Mouse (Mus musculus) CH12.LX (cell line): ENCODE measurements around the gene Timd4. TPM values are rescaled to one million over a fixed set of nuclear protein-coding genes. Genes with fewer than 3 reads are reported as not detected.

ENCODE experiments used
- DNase-seq: peaks from one replicate; pipeline ENCODE4 v3.0.0-alpha.2; 2013; ENCODE audit errors: extremely low read depth
- H3K27ac ChIP-seq: 2 replicates; pipeline ENCODE4 v1.5.1; 2012; ENCODE audit warnings: low read depth, mild to moderate bottlenecking, control low read depth, moderate library complexity; ENCODE audit not compliant: insufficient read depth
- H3K27me3 ChIP-seq: replicated peaks from 2 replicates; pipeline ENCODE3; 2012; ENCODE audit warnings: inconsistent platforms
- H3K36me3 ChIP-seq, 2 experiments: replicated peaks in 1 of 2; 2 replicates each; pipeline versions ENCODE3 to v1.6.1; 2012; ENCODE audit warnings: inconsistent platforms in 1 of 2, low read length in 1 of 2, mild to moderate bottlenecking in 1 of 2, mixed read lengths in 1 of 2, moderate library complexity in 1 of 2; ENCODE audit not compliant: control insufficient read depth in 1 of 2, insufficient read depth in 1 of 2
- H3K4me1 ChIP-seq, 2 experiments: 2 replicates each; pipeline ENCODE4 v1.6.1; 2012; ENCODE audit warnings: inconsistent platforms in 1 of 2, moderate library complexity in 1 of 2; ENCODE audit not compliant: insufficient read depth in 2 of 2, control insufficient read depth in 1 of 2
- H3K4me2 ChIP-seq: 2 replicates; pipeline ENCODE4 v1.6.1; 2012; ENCODE audit warnings: low read depth, mild to moderate bottlenecking, control low read depth; ENCODE audit not compliant: poor library complexity, insufficient read depth, severe bottlenecking
- H3K4me3 ChIP-seq, 3 experiments: fragments of 150-350 bp in 1 of 3; sonication (generic) in 1 of 3; replicated peaks in 1 of 3; 2 replicates each; pipeline versions ENCODE3 to v1.5.1; 2011 to 2012; ENCODE audit warnings: low read depth in 2 of 3, low read length in 2 of 3, mild to moderate bottlenecking in 2 of 3, moderate library complexity in 2 of 3, control low read depth in 1 of 3, improper control_type of control experiment in 1 of 3, inconsistent platforms in 1 of 3, mixed read lengths in 1 of 3; ENCODE audit not compliant: poor library complexity in 1 of 3
- H3K79me2 ChIP-seq: replicated peaks from 2 replicates; pipeline ENCODE4 v1.6.1; 2012; ENCODE audit warnings: mild to moderate bottlenecking, moderate library complexity; ENCODE audit not compliant: control insufficient read depth, poor library complexity, insufficient read depth, severe bottlenecking; ENCODE audit errors: extremely low read depth
- H3K9ac ChIP-seq: 2 replicates; pipeline ENCODE4 v1.6.1; 2012; ENCODE audit warnings: low read depth, mild to moderate bottlenecking, control low read depth, moderate library complexity; ENCODE audit not compliant: insufficient read depth
- H3K9me3 ChIP-seq: replicated peaks from 2 replicates; pipeline ENCODE3; 2012; ENCODE audit warnings: low read length, inconsistent platforms, mixed read lengths
- CTCF ChIP-seq, 2 experiments: IDR thresholded peaks in 1 of 2; conservative IDR thresholded peaks in 1 of 2; 2 replicates each; pipeline ENCODE4 v1.5.1; 2011 to 2012; ENCODE audit warnings: low read depth in 2 of 2, low read length in 2 of 2, improper control_type of control experiment in 1 of 2, inconsistent platforms in 1 of 2, mild to moderate bottlenecking in 1 of 2, moderate library complexity in 1 of 2
- EP300 ChIP-seq: IDR thresholded peaks from 2 replicates; pipeline ENCODE4 v1.6.1; 2011; ENCODE audit warnings: low read length, improper control_type of control experiment
- ETS1 ChIP-seq: conservative IDR thresholded peaks from 2 replicates; pipeline ENCODE4 v1.6.1; 2012; ENCODE audit warnings: low read depth, mild to moderate bottlenecking, inconsistent platforms, low read length, improper control_type of control experiment, moderate library complexity
- HCFC1 ChIP-seq: IDR thresholded peaks from 2 replicates; pipeline ENCODE4 v1.6.1; 2012; ENCODE audit warnings: low read depth, mild to moderate bottlenecking, inconsistent platforms, low read length, improper control_type of control experiment
- IRF4 ChIP-seq: IDR thresholded peaks from 2 replicates; pipeline ENCODE4 v1.6.1; 2014; ENCODE audit warnings: low read depth, mild to moderate bottlenecking, inconsistent platforms, low read length, improper control_type of control experiment
- JUND ChIP-seq: conservative IDR thresholded peaks from 2 replicates; pipeline ENCODE4 v1.6.1; 2011; ENCODE audit warnings: low read depth, low read length, improper control_type of control experiment
- KAT2A ChIP-seq: IDR thresholded peaks from 2 replicates; pipeline ENCODE4 v1.6.1; 2012; ENCODE audit warnings: low read length, improper control_type of control experiment, inconsistent platforms; ENCODE audit not compliant: insufficient replicate concordance
- MAFK ChIP-seq: IDR thresholded peaks from 2 replicates; pipeline ENCODE4 v1.6.1; 2011; ENCODE audit warnings: low read length, improper control_type of control experiment; ENCODE audit not compliant: insufficient replicate concordance
- MEF2A ChIP-seq: IDR thresholded peaks from 2 replicates; pipeline ENCODE4 v1.6.1; 2014; ENCODE audit warnings: low read depth, mild to moderate bottlenecking, inconsistent platforms, low read length, improper control_type of control experiment, borderline replicate concordance
- MYC ChIP-seq: IDR thresholded peaks from 2 replicates; pipeline ENCODE4 v1.6.1; 2011; ENCODE audit warnings: low read depth, mild to moderate bottlenecking, improper control_type of control experiment, low read length
- NELFE ChIP-seq: IDR thresholded peaks from 2 replicates; pipeline ENCODE4 v1.6.1; 2011; ENCODE audit warnings: low read depth, low read length, improper control_type of control experiment
- NRF1 ChIP-seq: IDR thresholded peaks from 2 replicates; pipeline ENCODE4 v1.6.1; 2014; ENCODE audit warnings: low read depth, mild to moderate bottlenecking, inconsistent platforms, low read length, improper control_type of control experiment, moderate library complexity
- PAX5 ChIP-seq: IDR thresholded peaks from 2 replicates; pipeline ENCODE4 v1.6.1; 2012; ENCODE audit warnings: low read length, inconsistent platforms, mixed read lengths
- POLR2A ChIP-seq: IDR thresholded peaks from 2 replicates; pipeline ENCODE4 v1.6.1; 2011; ENCODE audit warnings: low read depth, mild to moderate bottlenecking, improper control_type of control experiment, low read length
- POLR2AphosphoS2 ChIP-seq: IDR thresholded peaks from 2 replicates; pipeline ENCODE4 v1.6.1; 2011; ENCODE audit warnings: low read depth, low read length, improper control_type of control experiment
- SMC3 ChIP-seq: IDR thresholded peaks from 2 replicates; pipeline ENCODE4 v1.6.1; 2011; ENCODE audit warnings: low read depth, low read length, improper control_type of control experiment
- TBP ChIP-seq: conservative IDR thresholded peaks from 2 replicates; pipeline ENCODE4 v1.6.1; 2011; ENCODE audit warnings: low read depth, low read length, improper control_type of control experiment
- UBTF ChIP-seq: IDR thresholded peaks from 2 replicates; pipeline ENCODE4 v1.6.1; 2012; ENCODE audit warnings: low read depth, mild to moderate bottlenecking, inconsistent platforms, low read length, improper control_type of control experiment, moderate library complexity
- USF1 ChIP-seq: IDR thresholded peaks from 2 replicates; pipeline ENCODE4 v1.6.1; 2014; ENCODE audit warnings: low read depth, mild to moderate bottlenecking, inconsistent platforms, low read length, improper control_type of control experiment
- USF2 ChIP-seq: conservative IDR thresholded peaks from 2 replicates; pipeline ENCODE4 v1.6.1; 2011; ENCODE audit warnings: low read depth, low read length, improper control_type of control experiment
- ZC3H11A ChIP-seq: IDR thresholded peaks from 2 replicates; pipeline ENCODE4 v1.6.1; 2012; ENCODE audit warnings: low read depth, mild to moderate bottlenecking, inconsistent platforms, low read length, improper control_type of control experiment
- ZKSCAN1 ChIP-seq: IDR thresholded peaks from 2 replicates; pipeline ENCODE4 v1.6.1; 2012; ENCODE audit warnings: low read depth, inconsistent platforms, low read length, improper control_type of control experiment, borderline replicate concordance
- ZMIZ1 ChIP-seq: IDR thresholded peaks from 2 replicates; pipeline ENCODE4 v1.6.1; 2012; ENCODE audit warnings: low read depth, mild to moderate bottlenecking, inconsistent platforms, low read length, improper control_type of control experiment
- dilution Hi-C: fragments of 300-500 bp; cut with MboI; formaldehyde crosslinking; loops from 2 replicates; pipeline ENCODE4 v1.14.3; 2020; ENCODE audit warnings: low sequenced_read_pairs; ENCODE audit not compliant: extremely low pct_unique_long_range_greater_than_20kb, extremely low pct_ligation_motif_present
- in situ Hi-C: fragments of 300-500 bp; cut with MboI; formaldehyde crosslinking; loops from 3 replicates; pipeline ENCODE4 v1.14.3; 2019; ENCODE audit warnings: low sequenced_read_pairs, low pct_ligation_motif_present, low pct_unique_long_range_greater_than_20kb, mixed read lengths
- polyA plus RNA-seq: library from polyadenylated mRNA; unstranded; fragments of >175 nt; gene quantifications from 2 replicates; pipeline ENCODE4 v1.2.1, GENCODE M21; 2012; ENCODE audit warnings: low read depth; ENCODE audit not compliant: insufficient read length
- total RNA-seq, 2 experiments: library from RNA; depleted of rRNA; stranded (reverse); fragments of 300-350 nt in 1 of 2; fragments of >200 nt in 1 of 2; gene quantifications; 2 replicates each; pipeline ENCODE4 v1.2.3; 2012 to 2014

The Timd4 gene
- total and polyA plus RNA-seq, 3 experiments = not detected

GRCm38 (mm10) chr11:46819930-46820329 lies 9.3 kb downstream of the Timd4 start:
- Histone ChIP-seq H3K27me3 (no peaks in the 10 kb centered on the region), H3K27ac (no peak overlapping the region)
- dilution Hi-C loops = no loop called here

GRCm38 (mm10) chr11:46830348-46830747 lies 19.7 kb downstream of the Timd4 start:
- no peaks in the 10 kb centered on the region for H3K27me3 ChIP-seq
- TF ChIP-seq UBTF = no peak
- TF ChIP-seq MYC = no peak
- no peak for TF ChIP-seq IRF4
- no peak for TF ChIP-seq CTCF (conservative IDR thresholded peaks at IDR 0.05 in 1 of 2, IDR thresholded peaks at IDR 0.05 in 1 of 2; ENCODE audit: low read depth in 2 of 2, low read length in 2 of 2)
- no peak for TF ChIP-seq NRF1
- TF ChIP-seq MEF2A = no peak
- no peak for TF ChIP-seq ZMIZ1
- no peak for TF ChIP-seq EP300
- no peak for TF ChIP-seq KAT2A
- no peak for TF ChIP-seq PAX5
- TF ChIP-seq HCFC1 = no peak
- TF ChIP-seq USF2 = no peak
- no peak for TF ChIP-seq SMC3
- no peak for TF ChIP-seq MAFK
- no peak for TF ChIP-seq POLR2A
- TF ChIP-seq, all 38 proteins: peak for 0
- H3K9me3 ChIP-seq = no peaks in the 10 kb centered on the region
- no peak overlapping the region for H3K4me2 ChIP-seq
- no peak overlapping the region for H3K27ac ChIP-seq
- in situ Hi-C loops (no loop called here), dilution Hi-C loops (no loop called here)
- peaks cover 0 to 5% of the 10 kb centered on the region in 2 experiments; a peak in 1 of 4 replicates for H3K4me1 ChIP-seq
- no peak for DNase-seq
- no peaks in the 10 kb centered on the region for H3K79me2 ChIP-seq
- no peaks in the 10 kb centered on the region for H3K36me3 ChIP-seq
- no peak overlapping the region for H3K4me3 ChIP-seq
- H3K9ac ChIP-seq = no peak overlapping the region

More at GRCm38 (mm10) chr11:46819930-46820329, 9.3 kb downstream of the Timd4 start:
- Histone ChIP-seq H3K4me1 (peaks cover 0 to 5% of the 10 kb centered on the region in 2 experiments; a peak in 2 of 4 replicates), H3K4me2 (no peak overlapping the region), H3K79me2 (no peaks in the 10 kb centered on the region), H3K36me3 (no peaks in the 10 kb centered on the region)
- in situ Hi-C loops = no loop called here
- no peak for DNase-seq
- TF ChIP-seq ZKSCAN1 = no peak
- TF ChIP-seq NELFE = no peak
- no peak for TF ChIP-seq ZC3H11A
- TF ChIP-seq ETS1 = no peak
- no peak for TF ChIP-seq USF1
- TF ChIP-seq TBP = no peak
- no peak for TF ChIP-seq MAFK
- no peak for TF ChIP-seq JUND
- TF ChIP-seq POLR2AphosphoS2 = no peak
- no peak for TF ChIP-seq NRF1
- TF ChIP-seq, all 38 proteins: peak for 0
- no peak overlapping the region for H3K9ac ChIP-seq
- no peak overlapping the region for H3K4me3 ChIP-seq
- H3K9me3 ChIP-seq = no peaks in the 10 kb centered on the region
